Mouse (Mus musculus) CH12.LX (cell line): Measurements from ENCODE around the gene Nlrp4b. TPM values are rescaled to one million over a fixed set of nuclear protein-coding genes. Genes with fewer than 3 reads are reported as not detected.
"Not testable (repeated sequence)": the region's sequence is repeated elsewhere in the genome, so short reads cannot be mapped to it uniquely, and the experiment has no call there.

ENCODE experiments used
- DNase-seq: peaks from one replicate; pipeline ENCODE4 v3.0.0-alpha.2; 2013; ENCODE audit errors: extremely low read depth
- H3K27ac ChIP-seq: 2 replicates; pipeline ENCODE4 v1.5.1; 2012; ENCODE audit warnings: low read depth, mild to moderate bottlenecking, control low read depth, moderate library complexity; ENCODE audit not compliant: insufficient read depth
- H3K27me3 ChIP-seq: replicated peaks from 2 replicates; pipeline ENCODE3; 2012; ENCODE audit warnings: inconsistent platforms
- H3K36me3 ChIP-seq, 2 experiments: replicated peaks in 1 of 2; 2 replicates each; pipeline versions ENCODE3 to v1.6.1; 2012; ENCODE audit warnings: inconsistent platforms in 1 of 2, low read length in 1 of 2, mild to moderate bottlenecking in 1 of 2, mixed read lengths in 1 of 2, moderate library complexity in 1 of 2; ENCODE audit not compliant: control insufficient read depth in 1 of 2, insufficient read depth in 1 of 2
- H3K4me1 ChIP-seq, 2 experiments: 2 replicates each; pipeline ENCODE4 v1.6.1; 2012; ENCODE audit warnings: inconsistent platforms in 1 of 2, moderate library complexity in 1 of 2; ENCODE audit not compliant: insufficient read depth in 2 of 2, control insufficient read depth in 1 of 2
- H3K4me2 ChIP-seq: 2 replicates; pipeline ENCODE4 v1.6.1; 2012; ENCODE audit warnings: low read depth, mild to moderate bottlenecking, control low read depth; ENCODE audit not compliant: poor library complexity, insufficient read depth, severe bottlenecking
- H3K4me3 ChIP-seq, 3 experiments: fragments of 150-350 bp in 1 of 3; sonication (generic) in 1 of 3; replicated peaks in 1 of 3; 2 replicates each; pipeline versions ENCODE3 to v1.5.1; 2011 to 2012; ENCODE audit warnings: low read depth in 2 of 3, low read length in 2 of 3, mild to moderate bottlenecking in 2 of 3, moderate library complexity in 2 of 3, control low read depth in 1 of 3, improper control_type of control experiment in 1 of 3, inconsistent platforms in 1 of 3, mixed read lengths in 1 of 3; ENCODE audit not compliant: poor library complexity in 1 of 3
- H3K79me2 ChIP-seq: replicated peaks from 2 replicates; pipeline ENCODE4 v1.6.1; 2012; ENCODE audit warnings: mild to moderate bottlenecking, moderate library complexity; ENCODE audit not compliant: control insufficient read depth, poor library complexity, insufficient read depth, severe bottlenecking; ENCODE audit errors: extremely low read depth
- H3K9ac ChIP-seq: 2 replicates; pipeline ENCODE4 v1.6.1; 2012; ENCODE audit warnings: low read depth, mild to moderate bottlenecking, control low read depth, moderate library complexity; ENCODE audit not compliant: insufficient read depth
- H3K9me3 ChIP-seq: replicated peaks from 2 replicates; pipeline ENCODE3; 2012; ENCODE audit warnings: low read length, inconsistent platforms, mixed read lengths
- BHLHE40 ChIP-seq: IDR thresholded peaks from 2 replicates; pipeline ENCODE4 v1.6.1; 2011; ENCODE audit warnings: mild to moderate bottlenecking, low read depth, low read length, improper control_type of control experiment
- E2F4 ChIP-seq: IDR thresholded peaks from 2 replicates; pipeline ENCODE4 v1.6.1; 2011; ENCODE audit warnings: low read depth, low read length, improper control_type of control experiment; ENCODE audit not compliant: insufficient replicate concordance
- ELF1 ChIP-seq: IDR thresholded peaks from 2 replicates; pipeline ENCODE4 v1.6.1; 2014; ENCODE audit warnings: low read depth, mild to moderate bottlenecking, inconsistent platforms, low read length, improper control_type of control experiment
- GABPA ChIP-seq: IDR thresholded peaks from 2 replicates; pipeline ENCODE4 v1.6.1; 2012; ENCODE audit warnings: low read depth, low read length, improper control_type of control experiment, inconsistent platforms; ENCODE audit not compliant: insufficient replicate concordance
- HCFC1 ChIP-seq: IDR thresholded peaks from 2 replicates; pipeline ENCODE4 v1.6.1; 2012; ENCODE audit warnings: low read depth, mild to moderate bottlenecking, inconsistent platforms, low read length, improper control_type of control experiment
- IRF4 ChIP-seq: IDR thresholded peaks from 2 replicates; pipeline ENCODE4 v1.6.1; 2014; ENCODE audit warnings: low read depth, mild to moderate bottlenecking, inconsistent platforms, low read length, improper control_type of control experiment
- JUN ChIP-seq: IDR thresholded peaks from 2 replicates; pipeline ENCODE4 v1.6.1; 2011; ENCODE audit warnings: low read depth, mild to moderate bottlenecking, low read length, improper control_type of control experiment, moderate library complexity; ENCODE audit not compliant: insufficient read depth
- MYC ChIP-seq: IDR thresholded peaks from 2 replicates; pipeline ENCODE4 v1.6.1; 2011; ENCODE audit warnings: low read depth, mild to moderate bottlenecking, improper control_type of control experiment, low read length
- POLR2A ChIP-seq: IDR thresholded peaks from 2 replicates; pipeline ENCODE4 v1.6.1; 2011; ENCODE audit warnings: low read depth, mild to moderate bottlenecking, improper control_type of control experiment, low read length
- POLR2AphosphoS2 ChIP-seq: IDR thresholded peaks from 2 replicates; pipeline ENCODE4 v1.6.1; 2011; ENCODE audit warnings: low read depth, low read length, improper control_type of control experiment
- RAD21 ChIP-seq: IDR thresholded peaks from 2 replicates; pipeline ENCODE4 v1.6.1; 2011; ENCODE audit warnings: low read depth, mild to moderate bottlenecking, low read length, improper control_type of control experiment, moderate library complexity
- TBP ChIP-seq: conservative IDR thresholded peaks from 2 replicates; pipeline ENCODE4 v1.6.1; 2011; ENCODE audit warnings: low read depth, low read length, improper control_type of control experiment
- dilution Hi-C: fragments of 300-500 bp; cut with MboI; formaldehyde crosslinking; loops from 2 replicates; pipeline ENCODE4 v1.14.3; 2020; ENCODE audit warnings: low sequenced_read_pairs; ENCODE audit not compliant: extremely low pct_unique_long_range_greater_than_20kb, extremely low pct_ligation_motif_present
- in situ Hi-C: fragments of 300-500 bp; cut with MboI; formaldehyde crosslinking; loops from 3 replicates; pipeline ENCODE4 v1.14.3; 2019; ENCODE audit warnings: low sequenced_read_pairs, low pct_ligation_motif_present, low pct_unique_long_range_greater_than_20kb, mixed read lengths
- polyA plus RNA-seq: library from polyadenylated mRNA; unstranded; fragments of >175 nt; gene quantifications from 2 replicates; pipeline ENCODE4 v1.2.1, GENCODE M21; 2012; ENCODE audit warnings: low read depth; ENCODE audit not compliant: insufficient read length
- total RNA-seq, 2 experiments: library from RNA; depleted of rRNA; stranded (reverse); fragments of 300-350 nt in 1 of 2; fragments of >200 nt in 1 of 2; gene quantifications; 2 replicates each; pipeline ENCODE4 v1.2.3; 2012 to 2014

The Nlrp4b gene
- total RNA-seq (2012; rRNA removed) (not detected in 2 replicates), total RNA-seq (2014; rRNA removed) (not detected in 2 replicates), polyA plus RNA-seq (not detected in 2 replicates)

- no peaks in the 10 kb centered on the region for H3K79me2 ChIP-seq
- dilution Hi-C loops, result no loop called here
- no peak within 1 kb of the TSS for H3K9ac ChIP-seq
- DNase-seq, result no peak
- in situ Hi-C loops, result no loop called here
- H3K36me3 ChIP-seq, result no peaks in the 10 kb centered on the region
- peaks cover 25% of the 10 kb centered on the region for H3K9me3 ChIP-seq
- H3K4me1 ChIP-seq, result no peaks in the 10 kb centered on the region
- no peak for TF ChIP-seq HCFC1
- no peak for TF ChIP-seq MYC
- no peaks in the 10 kb centered on the region for H3K27me3 ChIP-seq
- no peak within 1 kb of the TSS for H3K4me3 ChIP-seq
- no peak within 1 kb of the TSS for H3K4me2 ChIP-seq
- H3K27ac ChIP-seq, result no peak within 1 kb of the TSS
These were observed at the start of gene Nlrp4b for GRCm38 (mm10) chr7:10687489-10687888. Gene Nlrp4b (plus strand): TSS chr7:10687789.

DNA sequence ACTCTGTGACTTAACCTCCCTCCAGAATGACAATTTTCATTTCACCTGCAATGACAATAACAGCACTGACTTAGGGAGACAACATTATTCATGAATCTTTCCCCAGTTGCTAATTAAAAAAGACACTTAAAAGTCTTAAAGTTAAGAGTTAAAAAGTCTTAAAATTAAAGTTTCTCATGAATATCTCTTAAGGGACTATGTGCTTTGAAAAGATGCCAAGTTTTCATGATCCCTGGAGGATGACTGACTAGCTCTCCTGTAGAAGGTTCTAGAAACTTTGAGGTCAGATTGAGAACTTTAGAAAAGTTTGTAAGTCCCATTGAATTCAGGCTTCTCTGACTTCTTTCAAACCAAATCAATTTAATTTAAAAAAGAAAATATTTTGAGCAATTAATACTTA, 66.7 kb downstream of the Nlrp4b start, which contains the start of gene Vmn1r71:
Gene Vmn1r71, minus strand, starts transcription at position 101 of the 400 bp plus-strand sequence.
- dilution Hi-C loops, result no loop called here
- in situ Hi-C loops, result no loop called here
- no peak for TF ChIP-seq BHLHE40
- TF ChIP-seq ELF1, result no peak
- TF ChIP-seq RAD21, result no peak
- TF ChIP-seq E2F4, result no peak
- TF ChIP-seq POLR2A, result no peak
- TF ChIP-seq JUN, result no peak
- TF ChIP-seq POLR2AphosphoS2, result no peak
- no peak for TF ChIP-seq IRF4
- no peak for TF ChIP-seq GABPA
- no peak for TF ChIP-seq TBP
- TF ChIP-seq, all 38 proteins: peak for 0

GRCm38 (mm10) chr7:10757551-10757950, 70.0 kb downstream of the Nlrp4b start:
- H3K27me3 ChIP-seq, H3K4me1 ChIP-seq, H3K36me3 ChIP-seq, H3K4me2 ChIP-seq, H3K4me3 ChIP-seq, H3K9ac ChIP-seq, H3K27ac ChIP-seq, dilution Hi-C loops, DNase-seq, in situ Hi-C loops, H3K79me2 ChIP-seq: not testable (repeated sequence)
- H3K9me3 ChIP-seq, result peaks cover 15% of the 10 kb centered on the region

More for the DNA sequence above, 66.7 kb downstream of the Nlrp4b start, which contains the start of gene Vmn1r71:
- Histone ChIP-seq H3K79me2 (no peaks in the 10 kb centered on the region), H3K9me3 (peaks cover 14% of the 10 kb centered on the region), H3K4me2 (no peak within 1 kb of the TSS), H3K27ac (no peak within 1 kb of the TSS), H3K27me3 (no peaks in the 10 kb centered on the region), H3K4me3 (no peak within 1 kb of the TSS), H3K36me3 (no peaks in the 10 kb centered on the region), H3K9ac (no peak within 1 kb of the TSS), H3K4me1 (no peaks in the 10 kb centered on the region)
- no peak for DNase-seq

Other genes starting within 250 kb of the Nlrp4b start
- not detected in 2 replicates for gene Vmn1r67, start 244.5 kb upstream of the Nlrp4b start, total RNA-seq (2012; rRNA removed)
- gene Vmn1r67, start 244.5 kb upstream of the Nlrp4b start, total RNA-seq (2014; rRNA removed), result not detected in 2 replicates
- gene Vmn1r67, start 244.5 kb upstream of the Nlrp4b start, polyA plus RNA-seq, result not detected in 2 replicates
- not detected in 2 replicates for gene Zik1, start 192.4 kb upstream of the Nlrp4b start, total RNA-seq (2012; rRNA removed)
- not detected in 2 replicates for gene Zik1, start 192.4 kb upstream of the Nlrp4b start, total RNA-seq (2014; rRNA removed)
- gene Zik1, start 192.4 kb upstream of the Nlrp4b start, polyA plus RNA-seq, result not detected in 2 replicates
- not detected in 2 replicates for gene Vmn1r68, start 129.3 kb upstream of the Nlrp4b start, total RNA-seq (2012; rRNA removed)
- not detected in 2 replicates for gene Vmn1r68, start 129.3 kb upstream of the Nlrp4b start, total RNA-seq (2014; rRNA removed)
- gene Vmn1r68, start 129.3 kb upstream of the Nlrp4b start, polyA plus RNA-seq, result not detected in 2 replicates
- not detected in 2 replicates for gene Vmn1r69, start 74.1 kb upstream of the Nlrp4b start, total RNA-seq (2012; rRNA removed)
- not detected in 2 replicates for gene Vmn1r69, start 74.1 kb upstream of the Nlrp4b start, total RNA-seq (2014; rRNA removed)
- gene Vmn1r69, start 74.1 kb upstream of the Nlrp4b start, polyA plus RNA-seq, result not detected in 2 replicates
- not detected in 2 replicates for gene Vmn1r70, start 56.3 kb upstream of the Nlrp4b start, total RNA-seq (2012; rRNA removed)
- not detected in 2 replicates for gene Vmn1r70, start 56.3 kb upstream of the Nlrp4b start, total RNA-seq (2014; rRNA removed)
- gene Vmn1r70, start 56.3 kb upstream of the Nlrp4b start, polyA plus RNA-seq, result not detected in 2 replicates
- gene Vmn1r71, start 66.6 kb downstream of the Nlrp4b start, total RNA-seq (2012; rRNA removed), result not detected in 2 replicates
- gene Vmn1r71, start 66.6 kb downstream of the Nlrp4b start, total RNA-seq (2014; rRNA removed), result not detected in 2 replicates
- gene Vmn1r71, start 66.6 kb downstream of the Nlrp4b start, polyA plus RNA-seq, result not detected in 2 replicates
- gene Zscan4b, start 217.3 kb downstream of the Nlrp4b start, total RNA-seq (2012; rRNA removed), result not detected in 2 replicates
- not detected in 2 replicates for gene Zscan4b, start 217.3 kb downstream of the Nlrp4b start, total RNA-seq (2014; rRNA removed)
- not detected in 2 replicates for gene Zscan4b, start 217.3 kb downstream of the Nlrp4b start, polyA plus RNA-seq